Mouse (Mus musculus) lung, embryonic 14.5 days (tissue): Measurements from ENCODE around the gene Slc34a2. TPM values are rescaled to one million over a fixed set of nuclear protein-coding genes. Genes with fewer than 3 reads are reported as not detected.

Source experiments
- ATAC-seq: fragments of 200-750 bp; cut with Nextera tagmentation; 2 replicates; pipeline ENCODE4 v1.8.0; 2017; ENCODE audit warnings: mild to moderate bottlenecking, moderate TSS enrichment, moderate library complexity; ENCODE audit not compliant: insufficient read depth
- DNase-seq: peaks from one replicate; pipeline ENCODE4 v3.0.0-alpha.2; 2015
- H3K27ac ChIP-seq: fragments of 300-500 bp; sonication (generic); 2 replicates; pipeline ENCODE4 v1.5.1; 2014; ENCODE audit warnings: low read depth, mild to moderate bottlenecking, moderate library complexity
- H3K27me3 ChIP-seq: fragments of 300-500 bp; sonication (generic); 2 replicates; pipeline ENCODE4 v1.6.1; 2014; ENCODE audit warnings: low read length, control low read depth; ENCODE audit not compliant: insufficient read depth
- H3K36me3 ChIP-seq: fragments of 300-500 bp; sonication (generic); 2 replicates; pipeline ENCODE4 v1.6.1; 2014; ENCODE audit warnings: control low read depth; ENCODE audit not compliant: insufficient read depth
- H3K4me1 ChIP-seq: fragments of 300-500 bp; sonication (generic); 2 replicates; pipeline ENCODE4 v1.6.1; 2014; ENCODE audit warnings: antibody characterized with exemption, control low read depth; ENCODE audit not compliant: insufficient read depth
- H3K4me2 ChIP-seq: fragments of 300-500 bp; sonication (generic); 2 replicates; pipeline ENCODE4 v1.6.1; 2014; ENCODE audit warnings: mild to moderate bottlenecking
- H3K4me3 ChIP-seq: fragments of 300-500 bp; sonication (generic); 2 replicates; pipeline ENCODE4 v1.5.1; 2014; ENCODE audit warnings: low read depth, low read length
- H3K9ac ChIP-seq: fragments of 300-500 bp; sonication (generic); 2 replicates; pipeline ENCODE4 v1.6.1; 2014
- H3K9me3 ChIP-seq: fragments of 300-500 bp; sonication (generic); 2 replicates; pipeline ENCODE4 v1.6.1; 2016; ENCODE audit warnings: low read depth, low read length, control low read depth
- CTCF ChIP-seq: IDR thresholded peaks from 2 replicates; pipeline ENCODE4 v1.5.1; 2016; ENCODE audit warnings: antibody characterized with exemption, low read depth
- WGBS: fragments of 180-500 bp; shearing (Covaris S2); extraction: QIAGEN DNeasy Blood & Tissue Kit; methylation state at CpG from one replicate; pipeline ENCODE4 v1.1.7; 2014; 5-methylcytosine and 5-hydroxymethylcytosine counted together
- polyA plus RNA-seq: library from polyadenylated mRNA; unstranded; fragments of >200 nt; fragmentation: Nextera tagmentation; extraction: Ambion mirVana; gene quantifications from 2 replicates; pipeline ENCODE4 v1.2.1, GENCODE M21; 2014

Gene Slc34a2
- polyA plus RNA-seq, 1 experiment from 2014 or later, result 0.67 TPM

DNA sequence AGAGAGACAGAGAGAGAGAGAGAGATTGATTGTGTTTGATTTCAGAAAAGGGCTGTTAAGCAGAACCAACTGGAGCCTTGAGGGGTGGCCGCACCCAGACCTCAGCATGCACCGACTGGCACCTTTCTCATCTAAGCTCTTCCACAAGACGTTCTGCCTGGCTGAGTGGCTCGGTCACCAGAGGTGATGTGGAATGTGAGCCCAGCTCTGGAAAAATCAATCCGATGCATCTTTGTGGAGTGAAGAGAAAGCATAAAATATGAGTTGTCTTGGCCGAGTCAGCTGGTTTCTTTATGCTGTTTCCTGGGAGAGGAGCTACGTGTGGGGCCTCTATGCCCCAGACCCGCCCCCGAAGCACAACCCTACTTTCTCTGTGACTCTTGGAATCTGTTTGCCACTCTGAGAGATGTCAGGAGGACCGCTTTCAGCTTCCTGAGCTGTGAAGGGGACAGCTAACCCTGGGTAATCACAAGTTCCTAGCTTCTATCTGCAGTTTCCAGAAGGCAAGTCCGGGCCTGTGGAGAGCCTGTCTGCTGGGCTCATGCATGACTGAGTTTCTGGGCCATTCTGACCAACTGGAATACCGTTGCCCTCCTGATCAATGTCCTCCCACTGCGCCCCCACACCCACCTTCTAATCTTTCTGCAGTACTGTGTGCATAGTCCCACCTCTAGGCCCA is 66.4 kb downstream of the Slc34a2 start:
- Histone ChIP-seq H3K9me3 (no peaks in the 10 kb centered on the region), H3K27ac (no peak overlapping the region), H3K4me1 (peaks cover 14% of the 10 kb centered on the region), H3K27me3 (no peaks in the 10 kb centered on the region), H3K36me3 (no peaks in the 10 kb centered on the region), H3K4me2 (no peak overlapping the region), H3K9ac (no peak overlapping the region), H3K4me3 (no peak overlapping the region)
- ATAC-seq (no peak), DNase-seq (peak; percentile 38)
- WGBS, result 50% methylated on average over 13 of the region's 13 CpGs
- no peak for TF ChIP-seq CTCF

- Histone ChIP-seq H3K9me3 (no peaks in the 10 kb centered on the region), H3K4me1 (peaks cover 14% of the 10 kb centered on the region), H3K27ac (peak overlapping the region; percentile 15; the same call in 1 of the 2 replicates), H3K9ac (no peak overlapping the region), H3K4me2 (no peak overlapping the region), H3K27me3 (no peaks in the 10 kb centered on the region), H3K4me3 (no peak overlapping the region), H3K36me3 (no peaks in the 10 kb centered on the region)
- peak; percentile 45 for TF ChIP-seq CTCF
- 62% methylated on average over 8 of the region's 8 CpGs for WGBS
- no peak for ATAC-seq
- peak; percentile 64 for DNase-seq
These were observed 67.8 kb downstream of the Slc34a2 start for GRCm38 (mm10) chr5:53105716-53106115.

DNA sequence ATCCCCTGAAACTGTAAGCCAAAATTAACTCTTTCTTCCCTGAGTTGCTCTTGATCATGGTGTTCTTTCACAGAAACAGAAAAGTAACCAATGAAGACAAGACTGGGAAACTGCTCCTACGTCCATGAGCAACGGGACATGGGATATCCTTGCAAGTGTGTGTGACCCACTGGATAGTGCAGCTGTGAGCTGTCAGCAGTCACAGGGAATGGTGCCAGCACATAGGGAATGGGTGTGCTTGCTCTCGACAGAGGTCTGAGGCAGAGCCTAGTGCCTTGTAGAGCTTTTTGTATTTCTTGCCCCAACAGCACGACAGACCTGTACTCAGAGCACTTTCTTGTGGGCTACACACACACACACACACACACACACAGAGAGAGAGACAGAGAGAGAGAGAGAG is 68.2 kb downstream of the Slc34a2 start:
- DNase-seq (peak; percentile 92), ATAC-seq (peak; percentile 87; the same call in 1 of the 2 replicates)
- 38% methylated on average over 4 of the region's 4 CpGs for WGBS
- no peak for TF ChIP-seq CTCF
- H3K9me3 ChIP-seq, result no peaks in the 10 kb centered on the region
- no peak overlapping the region for H3K9ac ChIP-seq
- H3K4me3 ChIP-seq, result no peak overlapping the region
- H3K4me1 ChIP-seq, result peaks cover 14% of the 10 kb centered on the region
- H3K4me2 ChIP-seq, result no peak overlapping the region
- H3K27me3 ChIP-seq, result no peaks in the 10 kb centered on the region
- H3K27ac ChIP-seq, result peak overlapping the region; percentile 61
- no peaks in the 10 kb centered on the region for H3K36me3 ChIP-seq

GRCm38 (mm10) chr5:53106731-53107130 is 68.8 kb downstream of the Slc34a2 start:
- Histone ChIP-seq H3K36me3 (no peaks in the 10 kb centered on the region), H3K9me3 (no peaks in the 10 kb centered on the region), H3K4me1 (peaks cover 14% of the 10 kb centered on the region), H3K27ac (peak overlapping the region; percentile 61), H3K27me3 (no peaks in the 10 kb centered on the region), H3K4me2 (no peak overlapping the region), H3K9ac (no peak overlapping the region), H3K4me3 (no peak overlapping the region)
- DNase-seq (peak; percentile 34), ATAC-seq (no peak)
- no peak for TF ChIP-seq CTCF
- WGBS, result 27% methylated on average over 4 of the region's 4 CpGs

GRCm38 (mm10) chr5:53108026-53108425 is 70.1 kb downstream of the Slc34a2 start:
- no peak for DNase-seq
- Histone ChIP-seq H3K27me3 (no peaks in the 10 kb centered on the region), H3K9ac (no peak overlapping the region), H3K9me3 (no peaks in the 10 kb centered on the region), H3K4me1 (peaks cover 14% of the 10 kb centered on the region), H3K4me3 (no peak overlapping the region), H3K4me2 (no peak overlapping the region), H3K36me3 (no peaks in the 10 kb centered on the region), H3K27ac (no peak overlapping the region)
- 52% methylated on average over 9 of the region's 9 CpGs for WGBS
- TF ChIP-seq CTCF, result no peak
- ATAC-seq, result no peak

DNA sequence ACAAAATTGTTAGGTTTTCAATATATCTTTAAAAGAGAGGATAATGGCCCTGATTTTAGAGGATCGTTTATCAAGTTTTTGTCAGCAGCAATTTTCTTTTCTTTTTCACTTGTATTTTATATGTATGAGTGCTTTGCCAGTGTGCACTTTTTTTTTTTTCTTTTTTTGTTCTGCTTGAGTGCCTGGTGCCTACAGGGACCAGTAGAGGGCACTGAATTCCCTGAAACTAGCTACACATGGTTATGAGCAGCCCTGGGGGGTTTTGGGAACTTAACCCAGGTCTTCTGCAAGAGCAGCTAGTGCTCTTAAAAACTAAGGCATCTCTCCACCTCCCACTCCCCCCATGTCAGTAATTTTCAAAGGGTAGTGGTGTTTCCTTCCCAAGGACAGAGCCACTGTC is 70.8 kb downstream of the Slc34a2 start:
- no peak for ATAC-seq
- 77% methylated on average over 1 of the region's 1 CpGs for WGBS

GRCm38 (mm10) chr5:53110225-53110624 is 72.3 kb downstream of the Slc34a2 start:
- no peak overlapping the region for H3K9ac ChIP-seq
- no peak for ATAC-seq
- H3K27me3 ChIP-seq, result no peaks in the 10 kb centered on the region
- no peak for DNase-seq
- H3K36me3 ChIP-seq, result no peaks in the 10 kb centered on the region
- peaks cover 11% of the 10 kb centered on the region for H3K4me1 ChIP-seq
- H3K27ac ChIP-seq, result no peak overlapping the region
- H3K9me3 ChIP-seq, result no peaks in the 10 kb centered on the region
- H3K4me2 ChIP-seq, result no peak overlapping the region
- TF ChIP-seq CTCF, result no peak
- WGBS, result 48% methylated on average over 4 of the region's 4 CpGs
- H3K4me3 ChIP-seq, result no peak overlapping the region

More for the DNA sequence above, 70.8 kb downstream of the Slc34a2 start:
- Histone ChIP-seq H3K27me3 (no peaks in the 10 kb centered on the region), H3K27ac (no peak overlapping the region), H3K4me2 (no peak overlapping the region), H3K36me3 (no peaks in the 10 kb centered on the region), H3K4me1 (peaks cover 14% of the 10 kb centered on the region), H3K4me3 (no peak overlapping the region), H3K9me3 (no peaks in the 10 kb centered on the region), H3K9ac (no peak overlapping the region)
- peak; percentile 43 for TF ChIP-seq CTCF
- peak; percentile 37 for DNase-seq
